Mouse (Mus musculus) layer of hippocampus, postnatal 14 days (tissue): ENCODE measurements at regions not wholly inside any gene's neighbourhood (a gene's known extent, or its start where the extent isn't known, plus 50 kb on each side); places are given as distances from the start of the nearest gene placed in this dataset.

Experiments
- DNase-seq, 2 experiments: peaks; one replicate each; pipeline ENCODE4 v3.0.0; 2021 to 2022; ENCODE audit warnings: low spot score in 2 of 2, mixed read lengths in 1 of 2

- no peak for DNase-seq
Observed at GRCm38 (mm10) chr17:59429189-59429588, 416.0 kb upstream of the Nudt12 start.

GRCm38 (mm10) chr17:59421489-59421888 lies 408.3 kb upstream of the Nudt12 start:
- DNase-seq: peak in 1 of 2 experiments; percentile 7

- no peak for DNase-seq
Observed at GRCm38 (mm10) chr17:59409315-59409714, 396.1 kb upstream of the Nudt12 start.

GRCm38 (mm10) chr17:59404525-59404924 lies 391.4 kb upstream of the Nudt12 start:
- DNase-seq: no peak

GRCm38 (mm10) chr17:59397404-59397803 lies 384.2 kb upstream of the Nudt12 start:
- no peak for DNase-seq

GRCm38 (mm10) chr17:59383107-59383438 lies 369.9 kb upstream of the Nudt12 start:
- DNase-seq: no peak

- DNase-seq: no peak
Observed at GRCm38 (mm10) chr17:59382225-59383106, 369.3 kb upstream of the Nudt12 start.

- peak; percentile 12 to 43 for DNase-seq
Observed at GRCm38 (mm10) chr17:59373505-59374106, 360.4 kb upstream of the Nudt12 start.

- peak in 1 of 2 experiments; percentile 28 for DNase-seq
Observed at GRCm38 (mm10) chr17:59369624-59370541, 356.7 kb upstream of the Nudt12 start.

- no peak for DNase-seq
Observed at GRCm38 (mm10) chr17:59365340-59365739, 352.2 kb upstream of the Nudt12 start.

- DNase-seq: no peak
Observed at GRCm38 (mm10) chr17:59362110-59362509, 348.9 kb upstream of the Nudt12 start.

GRCm38 (mm10) chr17:59361119-59361518 lies 347.9 kb upstream of the Nudt12 start:
- no peak for DNase-seq

- no peak for DNase-seq
Observed at GRCm38 (mm10) chr17:59359503-59359902, 346.3 kb upstream of the Nudt12 start.

GRCm38 (mm10) chr17:59345526-59345925 lies 332.4 kb upstream of the Nudt12 start:
- no peak for DNase-seq

GRCm38 (mm10) chr17:59297939-59298338 lies 284.8 kb upstream of the Nudt12 start:
- DNase-seq: no peak

- peak; percentile 6 to 49 for DNase-seq
Observed at GRCm38 (mm10) chr17:59281364-59281763, 268.2 kb upstream of the Nudt12 start.

- peak in 1 of 2 experiments; percentile 2 for DNase-seq
Observed at GRCm38 (mm10) chr17:59279811-59280210, 266.6 kb upstream of the Nudt12 start.

- DNase-seq: no peak
Observed at GRCm38 (mm10) chr17:59269613-59270012, 256.4 kb upstream of the Nudt12 start.

GRCm38 (mm10) chr17:59249000-59249399 lies 235.8 kb upstream of the Nudt12 start:
- no peak for DNase-seq

GRCm38 (mm10) chr17:59232251-59232650 lies 219.1 kb upstream of the Nudt12 start:
- no peak for DNase-seq
